ENCODE assay signal across 13 mouse cellular contexts in the genomic region with DNA sequence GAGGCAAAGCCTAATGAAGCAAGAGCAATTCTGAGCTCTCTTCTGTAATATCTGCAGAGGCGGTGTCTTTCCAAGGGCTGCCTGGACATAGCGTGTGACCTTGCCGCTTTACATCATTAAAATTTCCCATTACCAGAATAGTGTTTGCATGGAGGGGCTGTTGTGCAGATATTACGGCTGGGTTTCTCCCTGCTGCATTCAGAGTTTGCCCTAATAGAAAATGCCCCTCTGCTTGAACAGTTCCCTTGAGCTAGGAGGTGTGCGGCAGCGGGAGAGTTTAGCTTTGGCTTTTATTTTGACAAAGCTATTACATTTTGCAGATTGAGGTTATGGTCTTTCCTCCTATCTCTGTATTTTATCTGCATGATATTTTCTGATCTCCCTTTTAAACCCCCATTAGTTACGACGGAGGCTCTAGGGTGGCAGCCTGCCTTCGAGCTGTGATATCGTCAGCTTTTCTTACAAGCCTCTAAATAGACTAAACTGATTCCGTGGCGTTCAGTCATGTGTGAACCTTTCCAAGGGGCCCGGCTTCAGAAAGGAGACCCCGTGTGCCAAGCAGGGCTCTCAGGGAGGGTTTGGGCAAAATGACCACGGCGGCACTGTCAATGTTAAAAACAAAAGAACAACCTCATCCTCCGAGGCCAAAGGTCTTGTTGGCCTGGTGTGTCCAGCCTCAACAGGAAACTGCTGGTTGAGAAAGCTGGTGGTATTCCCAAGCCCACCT.
DNase-seq lines count a peak whose midpoint lies in the region; ATAC-seq lines count a peak whose summit lies in the region.
"Had no signal": no experiment of that assay in that cellular context is flagged by ENCODE, and none has a peak within 500 bp of the region (broad histone marks: within the 10 kb centered on the region; RNA-seq: fewer than 3 reads in every experiment).

No protein-coding gene starts in this region.

- no peak overlapping the region for H3K4me3 ChIP-seq in forebrain, embryonic 11.5 days (ENCODE audit: low read depth, low read length)
- no peak overlapping the region; the same call in 1 of the 2 replicates for H3K4me3 ChIP-seq in hindbrain, embryonic 16.5 days (ENCODE audit: low read length)
- H3K4me3 ChIP-seq in midbrain, embryonic 16.5 days (ENCODE audit: low read depth, low read length) = no peak overlapping the region
- H3K4me3 ChIP-seq: layer of hippocampus, adult 2 months had no signal

- intact Hi-C loops in heart, postnatal 14 days (cut with DNase I) = no loop called here

- H3K4me1 ChIP-seq in forebrain, embryonic 11.5 days (replicated peaks; ENCODE audit: control insufficient read depth, insufficient read depth, low read length) = peaks cover 21% of the 10 kb centered on the region
- H3K4me1 ChIP-seq in hindbrain, embryonic 16.5 days (ENCODE audit: control insufficient read depth, insufficient read depth, low read depth, low read length) = peaks cover 17% of the 10 kb centered on the region
- peaks cover 25% of the 10 kb centered on the region for H3K4me1 ChIP-seq in midbrain, embryonic 16.5 days (ENCODE audit: control insufficient read depth, insufficient read depth, low read length)

- peak overlapping the region; percentile 22; the same call in 1 of the 2 replicates for H3K4me2 ChIP-seq in forebrain, embryonic 11.5 days (ENCODE audit: low read depth, low read length, severe bottlenecking)
- peak overlapping the region; percentile 36 for H3K4me2 ChIP-seq in hindbrain, embryonic 16.5 days (ENCODE audit: low read length)
- peak overlapping the region; percentile 32 for H3K4me2 ChIP-seq in midbrain, embryonic 16.5 days (ENCODE audit: low read length)

- peak overlapping the region; percentile 51; the same call in 1 of the 2 replicates for H3K27ac ChIP-seq in forebrain, embryonic 11.5 days (ENCODE audit: low read depth, low read length)
- H3K27ac ChIP-seq in hindbrain, embryonic 16.5 days (ENCODE audit: low read depth, low read length) = peak overlapping the region; percentile 56
- H3K27ac ChIP-seq in midbrain, embryonic 16.5 days (ENCODE audit: low read length) = peak overlapping the region; percentile 59
- H3K27ac ChIP-seq: layer of hippocampus, adult 2 months had no signal

- peak; percentile 46 for DNase-seq in embryo, embryonic 10 days (ENCODE audit: low spot score)
- no peak for DNase-seq in embryo, embryonic 9.5 days (ENCODE audit: extremely low spot score)
- no peak for DNase-seq in forebrain, embryonic 11.5 days (ENCODE audit: low spot score)
- no peak for DNase-seq in frontal cortex, postnatal 14 days (ENCODE audit: low spot score in 2 of 2)
- no peak for DNase-seq in cerebellum, postnatal 4 days (ENCODE audit: low spot score in 2 of 2)
- DNase-seq in heart, postnatal 14 days = no peak
- DNase-seq: adrenal gland, adult 2 months; cerebellum, adult 11-12 months; liver; lung, postnatal 10 days had no signal

- no peaks in the 10 kb centered on the region for H3K27me3 ChIP-seq in forebrain, embryonic 11.5 days (ENCODE audit: control insufficient read depth, insufficient read depth, low read length)
- no peaks in the 10 kb centered on the region; the same call in 1 of the 2 replicates for H3K27me3 ChIP-seq in hindbrain, embryonic 16.5 days (replicated peaks; ENCODE audit: control insufficient read depth, insufficient read depth, low read length)
- H3K27me3 ChIP-seq in midbrain, embryonic 16.5 days (ENCODE audit: control insufficient read depth, insufficient read depth, low read depth, low read length) = no peaks in the 10 kb centered on the region

- no peak overlapping the region; the same call in 1 of the 2 replicates for H3K9ac ChIP-seq in forebrain, embryonic 11.5 days (ENCODE audit: low read length)
- H3K9ac ChIP-seq in hindbrain, embryonic 16.5 days (ENCODE audit: low read depth, low read length) = peak overlapping the region; percentile 29; the same call in 1 of the 2 replicates
- H3K9ac ChIP-seq in midbrain, embryonic 16.5 days (ENCODE audit: low read depth, low read length) = peak overlapping the region; percentile 42; the same call in 1 of the 2 replicates

- 22% methylated on average over 17 of the region's 17 CpGs for WGBS in forebrain, embryonic 11.5 days
- 12% methylated on average over 17 of the region's 17 CpGs for WGBS in hindbrain, embryonic 16.5 days
- WGBS in midbrain, embryonic 16.5 days = 16% methylated on average over 17 of the region's 17 CpGs

- H3K9me3 ChIP-seq in forebrain, embryonic 11.5 days (ENCODE audit: control insufficient read depth, low read length) = peaks cover 2% of the 10 kb centered on the region; the same call in 1 of the 2 replicates
- H3K9me3 ChIP-seq in hindbrain, embryonic 16.5 days (ENCODE audit: control insufficient read depth, low read length) = no peaks in the 10 kb centered on the region
- H3K9me3 ChIP-seq in midbrain, embryonic 16.5 days (replicated peaks; ENCODE audit: control insufficient read depth, low read length, poor library complexity, severe bottlenecking) = no peaks in the 10 kb centered on the region

- H3K36me3 ChIP-seq in forebrain, embryonic 11.5 days (ENCODE audit: control insufficient read depth, insufficient read depth, low read length) = no peaks in the 10 kb centered on the region
- no peaks in the 10 kb centered on the region for H3K36me3 ChIP-seq in hindbrain, embryonic 16.5 days (ENCODE audit: control insufficient read depth, insufficient read depth, low read length)
- no peaks in the 10 kb centered on the region for H3K36me3 ChIP-seq in midbrain, embryonic 16.5 days (ENCODE audit: control insufficient read depth, insufficient read depth, low read length)

- ATAC-seq in forebrain, embryonic 11.5 days (replicated peaks; ENCODE audit: low FRiP score) = peak; percentile 63
- peak; percentile 56; the same call in 1 of the 2 replicates for ATAC-seq in hindbrain, embryonic 16.5 days
- ATAC-seq in midbrain, embryonic 16.5 days = peak; percentile 44; the same call in 1 of the 2 replicates
